Mouse (Mus musculus): ENCODE data around the gene Plg.

The Plg gene

GRCm38 (mm10) chr17:12377981-12378705, at the start of gene Plg:
Gene Plg, plus strand, starts transcription at chr17:12378608.
- DNase-seq, result no peak

DNA sequence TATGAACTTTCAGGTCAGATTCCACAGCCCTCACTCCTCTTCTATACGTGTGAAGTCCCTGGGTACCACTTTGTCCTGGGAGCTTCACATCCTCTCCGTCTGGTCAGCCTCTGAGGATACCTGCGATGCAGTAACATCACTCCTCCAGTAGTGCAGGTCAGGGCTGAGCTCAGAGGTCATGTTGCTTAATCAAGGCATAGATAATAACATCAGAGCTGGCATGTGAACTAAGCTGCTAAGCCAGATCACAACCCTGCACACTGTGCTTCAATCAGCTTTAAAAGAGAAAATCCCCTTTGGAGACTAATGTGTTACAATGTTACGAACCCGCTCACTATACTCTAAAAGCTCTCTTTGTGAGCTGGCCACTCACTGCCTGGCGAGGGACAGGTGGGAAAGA, 43.3 kb upstream of the Plg start:
- DNase-seq, result no peak

- no peak for DNase-seq
Observed at GRCm38 (mm10) chr17:12336073-12336868, 42.1 kb upstream of the Plg start.

DNA sequence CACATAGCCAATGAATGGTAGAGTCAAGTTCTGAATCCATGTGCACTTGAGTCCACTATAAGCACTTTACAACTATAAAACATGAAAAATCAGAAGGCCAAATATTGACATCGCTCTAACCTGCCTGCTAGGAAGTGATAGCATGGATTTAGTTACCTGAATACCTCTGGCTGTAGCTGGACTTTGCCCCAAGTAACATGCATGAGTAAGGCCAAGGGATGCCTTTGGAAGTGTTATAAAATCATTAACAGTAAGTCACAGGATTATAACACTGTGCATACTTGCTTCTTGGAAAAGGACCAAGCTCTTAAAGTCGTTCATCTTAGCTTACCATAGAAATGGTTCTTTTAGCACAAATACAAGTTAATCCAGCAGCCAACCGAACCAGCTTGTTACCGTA, 41.3 kb upstream of the Plg start:
- no peak for DNase-seq

DNA sequence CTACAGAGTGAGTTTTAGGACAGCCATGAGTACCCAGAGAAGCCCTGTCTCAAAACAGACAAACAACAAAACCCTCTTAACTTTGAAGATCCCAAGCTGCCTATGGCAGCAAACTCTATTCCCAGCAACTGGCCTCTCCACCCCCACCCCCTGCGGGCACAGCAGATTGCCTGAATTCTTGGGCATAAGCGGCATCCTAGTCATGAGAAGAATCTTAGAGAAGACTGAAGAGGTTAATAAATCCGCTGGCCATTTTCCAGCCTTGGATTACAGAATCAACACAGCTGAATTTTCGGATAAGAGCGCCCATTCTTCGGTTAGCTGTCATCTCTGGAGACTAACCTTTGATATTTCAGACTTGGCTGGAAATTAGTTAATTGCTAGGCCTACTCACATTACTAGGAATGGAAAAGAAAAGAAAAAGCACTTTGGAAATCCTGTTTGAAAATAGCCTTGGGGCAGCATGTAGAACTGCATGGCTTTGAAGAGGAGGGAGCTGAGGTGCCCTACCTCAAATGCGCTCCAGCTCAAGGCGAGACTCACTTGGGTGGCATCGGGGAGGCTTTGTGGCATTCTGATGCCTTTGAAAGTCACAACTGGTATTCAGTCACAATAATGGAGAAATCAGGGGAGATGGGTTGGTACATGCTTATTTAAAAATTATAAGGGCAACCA, 34.6 kb upstream of the Plg start:
- peak; percentile 41 for DNase-seq

- DNase-seq, result no peak
Observed at GRCm38 (mm10) chr17:12347462-12347861, 30.9 kb upstream of the Plg start.

DNA sequence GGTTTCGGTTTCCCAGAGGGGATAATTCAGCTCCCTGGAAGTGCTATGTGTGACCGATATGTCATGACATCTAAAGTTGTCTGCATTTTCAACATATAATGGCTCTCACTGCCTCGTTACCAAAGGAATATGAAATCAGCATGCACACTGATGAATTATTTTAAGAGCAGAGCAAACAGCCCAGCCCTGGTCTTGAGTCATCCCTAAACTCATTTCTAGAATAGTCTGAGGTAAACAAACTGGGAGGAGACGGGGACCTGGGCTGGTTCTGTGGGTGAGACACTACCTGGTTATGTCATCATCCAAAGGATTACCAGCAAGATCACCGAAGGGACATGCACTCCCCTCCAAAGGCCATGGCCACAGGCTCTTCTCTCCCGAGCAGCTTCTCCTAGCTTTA, 26.8 kb upstream of the Plg start:
- no peak for DNase-seq

DNA sequence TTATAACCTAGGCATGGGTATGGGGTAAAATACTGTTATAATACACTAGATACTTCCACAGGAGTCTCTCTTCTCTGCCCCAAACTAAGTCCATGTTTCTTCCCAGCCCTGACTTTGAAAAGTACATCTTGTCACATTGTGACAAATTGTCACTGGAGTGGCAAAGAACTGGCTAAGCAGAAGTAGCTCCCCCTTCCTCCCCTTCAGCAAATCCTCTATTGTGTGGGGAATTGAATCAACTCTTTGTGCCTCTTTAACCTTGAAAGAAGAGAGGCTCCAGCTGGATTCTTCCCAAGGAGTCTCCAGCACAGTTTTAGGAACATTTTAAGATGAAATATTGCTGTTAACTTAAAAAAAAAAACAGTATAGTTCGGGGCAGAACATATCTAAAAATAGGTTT, 25.6 kb upstream of the Plg start:
- no peak for DNase-seq

- DNase-seq, result no peak
Observed at GRCm38 (mm10) chr17:12359876-12360275, 18.5 kb upstream of the Plg start.

GRCm38 (mm10) chr17:12363601-12364425, 14.6 kb upstream of the Plg start:
- DNase-seq, result no peak

- DNase-seq, result no peak
Observed at GRCm38 (mm10) chr17:12364426-12364735, 14.0 kb upstream of the Plg start.

GRCm38 (mm10) chr17:12367373-12367930, 11.0 kb upstream of the Plg start:
- peak; percentile 76 for DNase-seq

GRCm38 (mm10) chr17:12369393-12369792, 9.0 kb upstream of the Plg start:
- DNase-seq, result no peak

DNA sequence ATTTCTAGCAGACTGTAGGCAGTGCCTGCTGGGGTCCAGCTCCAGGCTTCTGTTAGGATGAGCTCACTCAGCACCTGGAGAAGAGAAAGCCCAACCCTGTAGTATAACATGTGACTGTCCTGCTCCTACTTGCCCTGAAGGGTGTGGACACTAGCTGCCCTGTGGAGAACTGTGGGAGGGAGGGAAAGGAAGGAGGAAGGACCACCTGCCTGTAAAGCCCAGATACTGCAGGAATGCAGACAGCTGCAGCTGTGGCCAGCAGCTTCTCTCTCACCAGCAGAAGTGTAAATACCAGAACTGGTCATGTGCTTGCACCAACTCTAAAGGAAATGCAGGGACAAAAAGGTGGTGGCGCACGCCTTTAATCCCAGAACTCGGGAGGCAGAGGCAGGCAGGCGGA, 8.1 kb upstream of the Plg start:
- DNase-seq, result no peak

DNA sequence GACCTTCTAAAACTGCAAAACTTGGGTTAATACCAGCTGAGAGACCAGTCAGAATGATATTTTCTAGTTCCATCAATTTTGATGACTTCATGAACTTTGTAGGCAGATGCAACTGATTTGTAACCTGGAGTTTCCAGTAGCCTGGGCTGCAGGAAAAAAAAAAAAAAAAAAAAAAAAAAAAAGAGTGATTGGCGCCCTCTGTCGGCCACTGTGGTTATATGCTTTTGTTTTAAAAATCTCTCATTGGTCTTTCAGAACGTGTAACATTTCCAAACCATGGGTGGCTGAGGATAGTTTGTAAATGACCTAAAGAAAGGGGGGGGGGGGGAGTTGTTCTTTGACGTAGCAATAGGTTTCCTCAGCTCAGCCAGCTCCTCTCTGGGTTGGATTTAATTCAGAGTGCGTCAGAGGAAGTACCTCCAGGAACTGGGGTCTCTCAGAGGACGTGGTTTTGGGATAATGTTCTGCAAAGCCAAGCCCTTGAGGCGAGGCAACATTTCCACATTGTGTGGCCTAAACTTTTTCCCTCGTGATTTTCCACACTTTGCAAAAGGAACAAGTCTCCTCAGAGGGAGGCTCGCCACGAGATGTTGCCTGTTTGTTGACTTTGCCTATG, 7.0 kb upstream of the Plg start:
- peak; percentile 29 for DNase-seq

- peak; percentile 87 for DNase-seq
Observed at GRCm38 (mm10) chr17:12372021-12372420, 6.4 kb upstream of the Plg start.

DNA sequence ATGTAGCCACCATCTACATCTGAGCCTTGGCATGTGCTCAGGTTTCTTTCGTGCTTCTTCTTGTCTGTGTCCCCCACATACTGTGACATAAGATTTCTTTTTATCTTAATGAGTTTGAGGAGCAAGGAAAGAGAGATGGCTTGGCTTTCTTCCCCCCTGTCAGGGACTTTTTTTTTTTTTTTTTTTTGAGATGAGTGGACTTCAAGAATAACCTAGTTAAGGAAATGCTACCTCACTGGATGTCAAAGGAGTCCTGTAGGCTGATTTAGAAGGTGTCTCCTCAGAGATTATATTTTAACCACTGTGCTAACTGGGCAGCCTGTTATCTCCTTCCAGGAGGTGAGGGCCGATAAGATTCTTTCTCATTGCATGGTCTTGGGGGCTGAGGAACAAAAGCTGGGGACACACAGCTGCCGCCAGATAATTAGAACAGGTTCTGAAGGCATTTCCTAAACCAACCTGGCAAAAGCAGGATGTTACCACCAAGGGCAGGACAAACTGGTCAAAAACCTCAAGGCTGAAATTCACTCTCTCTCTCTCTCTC, 4.7 kb upstream of the Plg start:
- DNase-seq, result no peak

- DNase-seq, result no peak
Observed at GRCm38 (mm10) chr17:12380287-12380686, 1.9 kb downstream of the Plg start.

DNA sequence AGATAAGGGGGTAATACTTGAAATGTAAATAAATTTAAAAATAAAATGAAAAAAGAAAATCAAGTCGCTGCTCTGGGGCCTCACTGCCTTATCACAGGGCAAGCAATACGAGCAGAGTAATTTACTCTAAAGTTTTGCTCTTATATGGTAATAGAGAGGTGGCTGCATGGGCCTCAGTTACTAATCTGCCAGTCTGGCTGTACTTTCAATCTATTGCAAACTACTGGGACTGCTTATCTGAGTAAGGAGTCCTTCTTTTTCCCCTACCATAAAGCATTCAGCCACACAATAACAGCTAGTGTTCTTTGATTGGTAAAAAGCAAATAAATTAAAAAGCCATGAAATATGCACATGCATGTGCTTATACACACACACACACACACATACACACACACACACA, 3.2 kb downstream of the Plg start:
- DNase-seq, result no peak

- DNase-seq, result no peak
Observed at GRCm38 (mm10) chr17:12382531-12382930, 4.1 kb downstream of the Plg start.

DNA sequence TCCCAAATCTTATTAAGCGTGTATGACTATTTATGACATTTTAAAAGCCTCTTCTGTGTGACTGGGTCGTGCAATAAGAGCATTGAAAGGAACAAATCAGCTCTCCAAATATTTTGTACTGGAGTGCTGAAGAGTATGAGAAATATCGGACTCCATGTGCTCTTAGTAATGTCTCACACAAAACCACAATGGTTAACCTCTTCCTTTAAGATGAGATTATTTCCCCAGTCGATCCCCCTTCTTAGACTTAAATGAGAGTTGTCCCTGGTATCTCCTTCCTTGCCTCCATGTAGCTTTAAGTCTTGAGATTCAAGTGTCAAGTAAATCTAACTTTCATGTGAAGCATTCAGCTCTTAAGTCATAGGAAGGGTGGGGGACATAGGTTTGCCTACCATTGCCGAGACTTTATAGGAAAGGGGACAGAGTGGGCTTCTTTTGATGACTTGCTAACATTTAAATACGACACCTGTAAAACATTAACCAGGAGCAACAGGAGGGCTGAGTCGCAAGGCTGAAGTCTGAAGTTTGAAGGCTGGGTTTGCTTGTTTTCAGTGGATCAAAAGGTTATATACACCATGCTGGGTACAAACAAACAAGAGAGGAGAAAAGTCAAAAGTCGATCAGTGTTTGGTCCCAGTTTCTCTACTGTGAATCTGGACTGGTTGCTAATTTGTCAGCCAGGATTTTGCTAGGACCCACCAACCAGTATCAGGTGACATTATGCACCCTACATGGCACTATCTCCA, 6.8 kb downstream of the Plg start:
- DNase-seq, result no peak
